Mouse (Mus musculus): ENCODE measurements around the gene Cops3. TPM values are rescaled to one million over a fixed set of nuclear protein-coding genes. Genes with fewer than 3 reads are reported as not detected.

Gene Cops3
- total and polyA plus RNA-seq, 2 experiments = 11.8 to 63.4 TPM

GRCm38 (mm10) chr11:59774522-59774921 is 65.1 kb downstream of the Cops3 start:
- Histone ChIP-seq H3K27ac (replicated peaks; ENCODE audit: insufficient read depth, low read depth, low read length) (no peak overlapping the region), H3K4me3 (ENCODE audit: insufficient read depth, low read depth, low read length) (no peak overlapping the region), H3K4me1 (ENCODE audit: control insufficient read depth, insufficient read depth, low read length) (peaks cover 5% of the 10 kb centered on the region), H3K27me3 (ENCODE audit: control insufficient read depth, insufficient read depth, low read length) (no peaks in the 10 kb centered on the region), H3K36me3 (ENCODE audit: control insufficient read depth, insufficient read depth, low read length) (peaks cover 19% of the 10 kb centered on the region), H3K9ac (ENCODE audit: low read depth, low read length) (no peak overlapping the region), H3K79me2 (ENCODE audit: control insufficient read depth, insufficient read depth, low read length) (no peaks in the 10 kb centered on the region)
- no peak for DNase-seq (ENCODE audit: extremely low read depth, low read depth, low spot score)
- WGBS = 85% methylated on average over 4 of the region's 4 CpGs
- TF ChIP-seq CTCF (IDR thresholded peaks at IDR 0.05; ENCODE audit: low read depth, low read length) (no peak), POLR2A (IDR thresholded peaks at IDR 0.05; ENCODE audit: extremely low read depth, insufficient read depth, low read length) (no peak)

- WGBS = 90% methylated on average over 4 of the region's 4 CpGs
- Histone ChIP-seq H3K4me3 (ENCODE audit: insufficient read depth, low read depth, low read length) (no peak overlapping the region), H3K9ac (ENCODE audit: low read depth, low read length) (no peak overlapping the region), H3K79me2 (ENCODE audit: control insufficient read depth, insufficient read depth, low read length) (no peaks in the 10 kb centered on the region), H3K4me1 (ENCODE audit: control insufficient read depth, insufficient read depth, low read length) (peaks cover 2% of the 10 kb centered on the region; the same call in 1 of the 2 replicates), H3K27me3 (ENCODE audit: control insufficient read depth, insufficient read depth, low read length) (no peaks in the 10 kb centered on the region), H3K36me3 (ENCODE audit: control insufficient read depth, insufficient read depth, low read length) (peaks cover 27% of the 10 kb centered on the region), H3K27ac (replicated peaks; ENCODE audit: insufficient read depth, low read depth, low read length) (no peak overlapping the region)
- TF ChIP-seq CTCF (IDR thresholded peaks at IDR 0.05; ENCODE audit: low read depth, low read length) = no peak
- DNase-seq (ENCODE audit: extremely low read depth, low read depth, low spot score) = no peak
Measured at GRCm38 (mm10) chr11:59772902-59773301, 66.7 kb downstream of the Cops3 start.

GRCm38 (mm10) chr11:59772291-59772690 is 67.3 kb downstream of the Cops3 start:
- WGBS = 89% methylated on average over 2 of the region's 2 CpGs
- H3K79me2 ChIP-seq (ENCODE audit: control insufficient read depth, insufficient read depth, low read length) = no peaks in the 10 kb centered on the region
- H3K9ac ChIP-seq (ENCODE audit: low read depth, low read length) = no peak overlapping the region
- H3K27me3 ChIP-seq (ENCODE audit: control insufficient read depth, insufficient read depth, low read length) = no peaks in the 10 kb centered on the region
- H3K4me3 ChIP-seq (ENCODE audit: insufficient read depth, low read depth, low read length) = no peak overlapping the region
- H3K36me3 ChIP-seq (ENCODE audit: control insufficient read depth, insufficient read depth, low read length) = peaks cover 33% of the 10 kb centered on the region
- TF ChIP-seq POLR2A (IDR thresholded peaks at IDR 0.05; ENCODE audit: extremely low read depth, insufficient read depth, low read length) = no peak
- TF ChIP-seq CTCF (IDR thresholded peaks at IDR 0.05; ENCODE audit: low read depth, low read length) = no peak
- H3K4me1 ChIP-seq (ENCODE audit: control insufficient read depth, insufficient read depth, low read length) = no peaks in the 10 kb centered on the region
- DNase-seq (ENCODE audit: extremely low read depth, low read depth, low spot score) = no peak
- no peak overlapping the region for H3K27ac ChIP-seq (replicated peaks; ENCODE audit: insufficient read depth, low read depth, low read length)

GRCm38 (mm10) chr11:59770753-59771152 is 68.9 kb downstream of the Cops3 start:
- DNase-seq (ENCODE audit: extremely low read depth, low read depth, low spot score) = no peak
- H3K27me3 ChIP-seq (ENCODE audit: control insufficient read depth, insufficient read depth, low read length) = no peaks in the 10 kb centered on the region
- H3K36me3 ChIP-seq (ENCODE audit: control insufficient read depth, insufficient read depth, low read length) = peaks cover 39% of the 10 kb centered on the region
- H3K4me1 ChIP-seq (ENCODE audit: control insufficient read depth, insufficient read depth, low read length) = no peaks in the 10 kb centered on the region
- no peak overlapping the region for H3K27ac ChIP-seq (replicated peaks; ENCODE audit: insufficient read depth, low read depth, low read length)
- no peak overlapping the region for H3K9ac ChIP-seq (ENCODE audit: low read depth, low read length)
- TF ChIP-seq POLR2A (IDR thresholded peaks at IDR 0.05; ENCODE audit: extremely low read depth, insufficient read depth, low read length) = no peak
- no peak for TF ChIP-seq CTCF (IDR thresholded peaks at IDR 0.05; ENCODE audit: low read depth, low read length)
- no peaks in the 10 kb centered on the region for H3K79me2 ChIP-seq (ENCODE audit: control insufficient read depth, insufficient read depth, low read length)
- H3K4me3 ChIP-seq (ENCODE audit: insufficient read depth, low read depth, low read length) = no peak overlapping the region
- 77% methylated on average over 7 of the region's 7 CpGs for WGBS

- H3K79me2 ChIP-seq (ENCODE audit: control insufficient read depth, insufficient read depth, low read length) = no peaks in the 10 kb centered on the region
- no peak overlapping the region for H3K4me3 ChIP-seq (ENCODE audit: insufficient read depth, low read depth, low read length)
- no peak for DNase-seq (ENCODE audit: extremely low read depth, low read depth, low spot score)
- TF ChIP-seq POLR2A (IDR thresholded peaks at IDR 0.05; ENCODE audit: extremely low read depth, insufficient read depth, low read length) = no peak
- TF ChIP-seq CTCF (IDR thresholded peaks at IDR 0.05; ENCODE audit: low read depth, low read length) = no peak
- H3K9ac ChIP-seq (ENCODE audit: low read depth, low read length) = no peak overlapping the region
- no peaks in the 10 kb centered on the region for H3K4me1 ChIP-seq (ENCODE audit: control insufficient read depth, insufficient read depth, low read length)
- no peaks in the 10 kb centered on the region for H3K27me3 ChIP-seq (ENCODE audit: control insufficient read depth, insufficient read depth, low read length)
- peaks cover 43% of the 10 kb centered on the region for H3K36me3 ChIP-seq (ENCODE audit: control insufficient read depth, insufficient read depth, low read length)
- no peak overlapping the region for H3K27ac ChIP-seq (replicated peaks; ENCODE audit: insufficient read depth, low read depth, low read length)
- WGBS = 91% methylated on average over 6 of the region's 6 CpGs
Measured at GRCm38 (mm10) chr11:59769738-59770137, 69.9 kb downstream of the Cops3 start.

GRCm38 (mm10) chr11:59769307-59769706 is 70.3 kb downstream of the Cops3 start:
- Histone ChIP-seq H3K9ac (ENCODE audit: low read depth, low read length) (no peak overlapping the region), H3K36me3 (ENCODE audit: control insufficient read depth, insufficient read depth, low read length) (peaks cover 47% of the 10 kb centered on the region), H3K27ac (replicated peaks; ENCODE audit: insufficient read depth, low read depth, low read length) (no peak overlapping the region), H3K79me2 (ENCODE audit: control insufficient read depth, insufficient read depth, low read length) (no peaks in the 10 kb centered on the region), H3K4me3 (ENCODE audit: insufficient read depth, low read depth, low read length) (no peak overlapping the region), H3K27me3 (ENCODE audit: control insufficient read depth, insufficient read depth, low read length) (no peaks in the 10 kb centered on the region), H3K4me1 (ENCODE audit: control insufficient read depth, insufficient read depth, low read length) (no peaks in the 10 kb centered on the region)
- no peak for TF ChIP-seq CTCF (IDR thresholded peaks at IDR 0.05; ENCODE audit: low read depth, low read length)
- no peak for TF ChIP-seq POLR2A (IDR thresholded peaks at IDR 0.05; ENCODE audit: extremely low read depth, insufficient read depth, low read length)
- 89% methylated on average over 2 of the region's 2 CpGs for WGBS
- no peak for DNase-seq (ENCODE audit: extremely low read depth, low read depth, low spot score)

Other genes starting within 250 kb of the Cops3 start
- not detected in 2 replicates for gene Olfr223, start 246.5 kb downstream of the Cops3 start, total RNA-seq (2014; rRNA removed)
- not detected in 2 replicates for gene Olfr223, start 246.5 kb downstream of the Cops3 start, polyA plus RNA-seq (2012; rRNA removed)
- 29.0 and 32.6 TPM in 2 replicates for gene Mprip, start 178.5 kb downstream of the Cops3 start, total RNA-seq (2014; rRNA removed)
- gene Mprip, start 178.5 kb downstream of the Cops3 start, polyA plus RNA-seq (2012; rRNA removed) = 36.7 and 58.4 TPM in 2 replicates
- gene Pld6, start 52.2 kb downstream of the Cops3 start, total RNA-seq (2014; rRNA removed) = 1.6 and 1.9 TPM in 2 replicates
- 3.9 and 4.3 TPM in 2 replicates for gene Pld6, start 52.2 kb downstream of the Cops3 start, polyA plus RNA-seq (2012; rRNA removed)
- gene Flcn, start 29.8 kb downstream of the Cops3 start, total RNA-seq (2014; rRNA removed) = 24.6 and 33.1 TPM in 2 replicates
- 17.9 and 31.4 TPM in 2 replicates for gene Flcn, start 29.8 kb downstream of the Cops3 start, polyA plus RNA-seq (2012; rRNA removed)
- 6.9 and 9.3 TPM in 2 replicates for gene Nt5m, start 391 bp downstream of the Cops3 start, total RNA-seq (2014; rRNA removed)
- 19.3 and 21.6 TPM in 2 replicates for gene Nt5m, start 391 bp downstream of the Cops3 start, polyA plus RNA-seq (2012; rRNA removed)
- gene Med9, start 108.4 kb upstream of the Cops3 start, total RNA-seq (2014; rRNA removed) = 4.2 and 4.4 TPM in 2 replicates
- 7.3 and 7.8 TPM in 2 replicates for gene Med9, start 108.4 kb upstream of the Cops3 start, polyA plus RNA-seq (2012; rRNA removed)
- 0.13 and 0.18 TPM in 2 replicates for gene Rasd1, start 125.1 kb upstream of the Cops3 start, total RNA-seq (2014; rRNA removed)
- gene Rasd1, start 125.1 kb upstream of the Cops3 start, polyA plus RNA-seq (2012; rRNA removed) = 0.15 TPM in 2 replicates
- 432 and 472 TPM in 2 replicates for gene Pemt, start 206.7 kb upstream of the Cops3 start, total RNA-seq (2014; rRNA removed)
- gene Pemt, start 206.7 kb upstream of the Cops3 start, polyA plus RNA-seq (2012; rRNA removed) = 1,369 and 1,396 TPM in 2 replicates